Mouse (Mus musculus) heart, postnatal 0 days (tissue): ENCODE measurements around the gene Trmt112.

Experiments
- CTCF ChIP-seq: IDR thresholded peaks from 2 replicates; pipeline ENCODE4 v1.5.1; 2016; ENCODE audit warnings: antibody characterized with exemption, control low read depth, low read depth
- EP300 ChIP-seq: IDR thresholded peaks from 2 replicates; pipeline ENCODE4 v1.6.1; 2016; ENCODE audit warnings: antibody characterized with exemption, low read depth

GRCm38 (mm10) chr19:6913036-6913435 lies 3.5 kb downstream of the Trmt112 start:
- TF ChIP-seq CTCF (no peak), EP300 (no peak)
